Mouse (Mus musculus) limb, embryonic 13.5 days (tissue): ENCODE measurements around the gene Endog. TPM values are rescaled to one million over a fixed set of nuclear protein-coding genes. Genes with fewer than 3 reads are reported as not detected.

Experiments
- ATAC-seq: fragments of 200-750 bp; cut with Nextera tagmentation; 2 replicates; pipeline ENCODE4 v1.8.0; 2017; ENCODE audit warnings: low read depth, moderate number of reproducible peaks, moderate TSS enrichment; ENCODE audit not compliant: low FRiP score
- H3K27ac ChIP-seq: fragments of 300-500 bp; sonication (generic); 2 replicates; pipeline ENCODE4 v1.5.1; 2015; ENCODE audit warnings: inconsistent platforms, mild to moderate bottlenecking, moderate library complexity
- H3K27me3 ChIP-seq: fragments of 300-500 bp; sonication (generic); 2 replicates; pipeline ENCODE4 v1.6.1; 2015; ENCODE audit warnings: mild to moderate bottlenecking, inconsistent platforms
- H3K36me3 ChIP-seq: fragments of 300-500 bp; sonication (generic); 2 replicates; pipeline ENCODE4 v1.6.1; 2015; ENCODE audit warnings: inconsistent platforms, mild to moderate bottlenecking, moderate library complexity
- H3K4me1 ChIP-seq: fragments of 300-500 bp; sonication (generic); 2 replicates; pipeline ENCODE4 v1.6.1; 2015; ENCODE audit warnings: inconsistent platforms
- H3K4me2 ChIP-seq: fragments of 300-500 bp; sonication (generic); replicated peaks from 2 replicates; pipeline ENCODE4 v1.6.1; 2015; ENCODE audit warnings: inconsistent platforms, mild to moderate bottlenecking, moderate library complexity
- H3K4me3 ChIP-seq: fragments of 300-500 bp; sonication (generic); 2 replicates; pipeline ENCODE4 v1.5.1; 2015; ENCODE audit warnings: moderate library complexity, mild to moderate bottlenecking, inconsistent platforms
- H3K9ac ChIP-seq: fragments of 300-500 bp; sonication (generic); 2 replicates; pipeline ENCODE4 v1.6.1; 2015; ENCODE audit warnings: mild to moderate bottlenecking, inconsistent platforms
- H3K9me3 ChIP-seq: fragments of 300-500 bp; sonication (generic); 2 replicates; pipeline ENCODE4 v1.6.1; 2016; ENCODE audit warnings: inconsistent platforms
- WGBS: fragments of 180-500 bp; shearing (Covaris S2); methylation state at CpG from one replicate; pipeline ENCODE4 v1.1.7; 2015; 5-methylcytosine and 5-hydroxymethylcytosine counted together
- polyA plus RNA-seq: library from polyadenylated mRNA; unstranded; fragments of >200 nt; fragmentation: Nextera tagmentation; extraction: Ambion mirVana; gene quantifications from 2 replicates; pipeline ENCODE4 v1.2.1, GENCODE M21; 2015

Endog gene
- polyA plus RNA-seq, 1 experiment from 2014 or later: 17.2 TPM

- Histone ChIP-seq H3K36me3 (no peaks in the 10 kb centered on the region), H3K9ac (no peak overlapping the region), H3K4me3 (no peak overlapping the region), H3K4me2 (no peak overlapping the region), H3K4me1 (no peaks in the 10 kb centered on the region), H3K27ac (no peak overlapping the region), H3K9me3 (no peaks in the 10 kb centered on the region), H3K27me3 (no peaks in the 10 kb centered on the region)
- ATAC-seq: no peak
- WGBS: 84% methylated on average over 6 of the region's 6 CpGs
These were observed 44.2 kb downstream of the Endog start for GRCm38 (mm10) chr2:30215493-30215892.

DNA sequence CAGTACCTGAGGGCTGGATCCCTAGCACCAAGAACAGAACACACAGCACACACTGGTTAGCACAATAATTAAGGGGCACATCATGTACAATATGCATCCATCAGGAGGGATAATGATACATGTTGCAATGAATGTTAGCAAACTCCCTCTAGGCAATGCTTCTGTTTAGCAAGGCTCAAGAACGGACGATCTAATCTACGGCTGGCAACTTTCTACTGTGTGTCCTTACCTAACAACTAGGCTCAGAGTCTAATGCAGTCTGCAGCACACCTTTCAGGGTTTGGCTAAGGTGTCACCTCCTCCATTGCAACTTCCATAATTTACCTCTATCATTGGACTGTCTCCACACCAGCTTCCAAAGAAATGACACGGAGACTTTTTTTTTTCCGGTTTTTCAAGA is 45.0 kb downstream of the Endog start:
- Histone ChIP-seq H3K9ac (no peak overlapping the region), H3K4me3 (no peak overlapping the region), H3K27ac (no peak overlapping the region), H3K4me1 (no peaks in the 10 kb centered on the region), H3K36me3 (no peaks in the 10 kb centered on the region), H3K9me3 (no peaks in the 10 kb centered on the region), H3K27me3 (no peaks in the 10 kb centered on the region), H3K4me2 (no peak overlapping the region)
- WGBS: 94% methylated on average over 5 of the region's 5 CpGs
- no peak for ATAC-seq

Other genes starting within 250 kb of the Endog start
- gene Gle1, start 236.1 kb upstream of the Endog start, polyA plus RNA-seq: 74.2 and 75.1 TPM in 2 replicates
- gene Sptan1, start 205.9 kb upstream of the Endog start, polyA plus RNA-seq: 85.5 and 90.7 TPM in 2 replicates
- 40.4 and 42.5 TPM in 2 replicates for gene Wdr34, start 122.6 kb upstream of the Endog start, polyA plus RNA-seq
- gene Set, start 114.1 kb upstream of the Endog start, polyA plus RNA-seq: 514 and 554 TPM in 2 replicates
- 8.6 and 10.0 TPM in 2 replicates for gene Pkn3, start 93.8 kb upstream of the Endog start, polyA plus RNA-seq
- gene Zdhhc12, start 77.8 kb upstream of the Endog start, polyA plus RNA-seq: 25.3 and 27.9 TPM in 2 replicates
- 11.2 and 12.5 TPM in 2 replicates for gene Zer1, start 46.9 kb upstream of the Endog start, polyA plus RNA-seq
- 10.1 and 10.7 TPM in 2 replicates for gene Tbc1d13, start 37.7 kb upstream of the Endog start, polyA plus RNA-seq
- 87.8 and 96.7 TPM in 2 replicates for gene Spout1, start 7.0 kb downstream of the Endog start, polyA plus RNA-seq
- gene Kyat1, start 34.4 kb downstream of the Endog start, polyA plus RNA-seq: 7.8 and 8.1 TPM in 2 replicates
- gene Lrrc8a, start 66.2 kb downstream of the Endog start, polyA plus RNA-seq: 49.1 and 51.6 TPM in 2 replicates
- 0.22 TPM in 1 of 2 replicates, not detected in the other for gene Gm28035, start 69.1 kb downstream of the Endog start, polyA plus RNA-seq
- gene Phyhd1, start 94.7 kb downstream of the Endog start, polyA plus RNA-seq: 4.1 and 4.5 TPM in 2 replicates
- not detected in 2 replicates for gene Gm28038, start 109.5 kb downstream of the Endog start, polyA plus RNA-seq
- gene Dolk, start 114.8 kb downstream of the Endog start, polyA plus RNA-seq: 30.8 and 32.0 TPM in 2 replicates
- 33.7 and 41.2 TPM in 2 replicates for gene Nup188, start 114.9 kb downstream of the Endog start, polyA plus RNA-seq
- 82.7 and 85.0 TPM in 2 replicates for gene Sh3glb2, start 187.8 kb downstream of the Endog start, polyA plus RNA-seq
- 24.3 and 26.6 TPM in 2 replicates for gene Miga2, start 192.7 kb downstream of the Endog start, polyA plus RNA-seq
- 33.1 and 33.5 TPM in 2 replicates for gene Dolpp1, start 220.8 kb downstream of the Endog start, polyA plus RNA-seq
- 28.0 and 31.1 TPM in 2 replicates for gene Crat, start 244.3 kb downstream of the Endog start, polyA plus RNA-seq
- 144 and 150 TPM in 2 replicates for gene Ptpa, start 244.5 kb downstream of the Endog start, polyA plus RNA-seq